Mouse (Mus musculus) megakaryocyte-erythroid progenitor cell, adult 5-6 weeks (primary cell): ENCODE data around the gene Hbb-bs. TPM values are rescaled to one million over a fixed set of nuclear protein-coding genes. Genes with fewer than 3 reads are reported as not detected.
"Not testable (repeated sequence)": the region's sequence is repeated elsewhere in the genome, so short reads cannot be mapped to it uniquely, and the experiment has no call there.

ENCODE experiments used
- ATAC-seq: replicated peaks from 2 replicates; pipeline ENCODE4 v1.8.0; 2016; ENCODE audit warnings: mild to moderate bottlenecking, inconsistent platforms; ENCODE audit not compliant: severe bottlenecking, poor library complexity, low FRiP score, low TSS enrichment
- total RNA-seq, 2 experiments: library from RNA; stranded (forward) in 1 of 2; stranded (reverse) in 1 of 2; fragments of 200-1000, 215-1000 nt in 1 of 2; fragments of >200 nt in 1 of 2; fragmentation: Nextera tagmentation in 1 of 2; gene quantifications; 2 replicates each; pipeline ENCODE4 v1.2.3; 2014 to 2017

The Hbb-bs gene
- total RNA-seq (2014; fragmentation: Nextera tagmentation) (149 and 199 TPM in 2 replicates), total RNA-seq (2017) (20.1 and 148 TPM in 2 replicates)

GRCm38 (mm10) chr7:103827808-103828207 lies at the start of gene Hbb-bs:
TSS of gene Hbb-bs (minus strand) at chr7:103828096.
- ATAC-seq, result peak; percentile 95

GRCm38 (mm10) chr7:103877093-103877492 lies 49.2 kb upstream of the Hbb-bs start:
- peak; percentile 91 for ATAC-seq

GRCm38 (mm10) chr7:103874451-103874850 lies 46.6 kb upstream of the Hbb-bs start:
- ATAC-seq, result 0 out of 2 replicates have a peak, but pooled peaks have one; percentile 28

- no peak for ATAC-seq
Observed at GRCm38 (mm10) chr7:103873064-103873463, 45.2 kb upstream of the Hbb-bs start.

- ATAC-seq, result peak; percentile 92
Observed at GRCm38 (mm10) chr7:103870667-103871066, 42.8 kb upstream of the Hbb-bs start.

GRCm38 (mm10) chr7:103865716-103866115 lies 37.8 kb upstream of the Hbb-bs start:
- ATAC-seq, result peak; percentile 77

- ATAC-seq, result no peak
Observed at GRCm38 (mm10) chr7:103861531-103861930, 33.6 kb upstream of the Hbb-bs start.

- ATAC-seq, result peak; percentile 88
Observed at GRCm38 (mm10) chr7:103860855-103861254, 33.0 kb upstream of the Hbb-bs start.

- peak; percentile 94 for ATAC-seq
Observed at GRCm38 (mm10) chr7:103859076-103859475, 31.2 kb upstream of the Hbb-bs start.

GRCm38 (mm10) chr7:103854669-103855068 lies 26.8 kb upstream of the Hbb-bs start:
- peak; percentile 66 for ATAC-seq

GRCm38 (mm10) chr7:103853090-103853489 lies 25.2 kb upstream of the Hbb-bs start, which contains the start of gene Hbb-y:
TSS of gene Hbb-y (minus strand) at chr7:103853216.
- ATAC-seq, result no peak

- no peak for ATAC-seq
Observed at GRCm38 (mm10) chr7:103844525-103845325, 16.8 kb upstream of the Hbb-bs start.

GRCm38 (mm10) chr7:103843034-103843433 lies 15.1 kb upstream of the Hbb-bs start, which contains the start of gene Hbb-bh1:
TSS of gene Hbb-bh1 (minus strand) at chr7:103843164.
- ATAC-seq, result no peak

GRCm38 (mm10) chr7:103840268-103840667 lies 12.4 kb upstream of the Hbb-bs start, which contains the start of gene Hbb-bh2:
TSS of gene Hbb-bh2 (minus strand) at chr7:103840520.
- no peak for ATAC-seq

- ATAC-seq, result not testable (repeated sequence)
Observed at GRCm38 (mm10) chr7:103827139-103827538, 757 bp downstream of the Hbb-bs start.

GRCm38 (mm10) chr7:103826255-103826887 lies 1.5 kb downstream of the Hbb-bs start:
- ATAC-seq, result no peak

GRCm38 (mm10) chr7:103825536-103826254 lies 2.2 kb downstream of the Hbb-bs start:
- no peak for ATAC-seq

GRCm38 (mm10) chr7:103824597-103824996 lies 3.3 kb downstream of the Hbb-bs start:
- ATAC-seq, result peak; percentile 33; the same call in 1 of the 2 replicates

- ATAC-seq, result not testable (repeated sequence)
Observed at GRCm38 (mm10) chr7:103815085-103815484, 12.8 kb downstream of the Hbb-bs start.

- ATAC-seq, result peak; percentile 46
Observed at GRCm38 (mm10) chr7:103813766-103814165, 14.1 kb downstream of the Hbb-bs start, which contains the start of gene Hbb-bt. TSS of gene Hbb-bt (minus strand) at chr7:103813996.
